Mouse (Mus musculus): ENCODE measurements around the gene Apold1.

DNA sequence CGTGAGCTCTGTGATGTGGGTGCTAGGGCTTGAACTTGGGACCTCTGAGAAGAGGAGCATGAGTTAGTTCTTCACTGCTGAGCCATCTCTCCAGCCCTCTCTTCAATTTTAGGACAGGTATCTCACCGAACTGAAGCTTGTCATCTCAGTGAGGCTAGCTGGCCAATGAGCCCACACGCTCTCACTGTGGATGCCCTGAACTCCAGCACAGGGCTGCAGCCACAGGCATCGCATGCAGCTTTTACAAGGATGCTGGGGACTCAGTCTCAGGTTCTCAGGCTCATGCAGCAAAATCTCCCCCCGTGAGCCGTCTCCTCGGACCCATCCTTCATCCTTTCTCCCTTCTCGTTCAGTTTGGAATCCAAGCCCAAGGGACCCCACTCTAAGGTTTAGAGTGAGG lies 16.6 kb downstream of the Apold1 start:
- no peak for TF ChIP-seq POLR2A (IDR thresholded peaks at IDR 0.05; ENCODE audit: borderline replicate concordance, extremely low read depth, insufficient read depth, insufficient read length, poor library complexity, severe bottlenecking)
- no peak for TF ChIP-seq CTCF (IDR thresholded peaks at IDR 0.05; ENCODE audit: borderline replicate concordance, extremely low read depth, insufficient read depth, insufficient read length)

Data from brain, embryonic 14.5 days (tissue).